Mouse (Mus musculus): ENCODE results near the gene Krtcap2.

GRCm38 (mm10) chr3:89195979-89196877 lies 49.5 kb upstream of the Krtcap2 start:
- peak; percentile 57 for TF ChIP-seq CTCF (IDR thresholded peaks at IDR 0.05; ENCODE audit: low read depth)
- TF ChIP-seq EP300 (IDR thresholded peaks at IDR 0.05; ENCODE audit: low read depth): no peak

Measured in liver, embryonic 14.5 days (tissue).